8 mouse cellular contexts compared by ENCODE assay signal in genomic region chrX:134275715-134276114, GRCm38 (mm10). TPM values are rescaled to one million over a fixed set of nuclear protein-coding genes. Genes with fewer than 3 reads are reported as not detected.
DNase-seq lines count a peak whose midpoint lies in the region; ATAC-seq lines count a peak whose summit lies in the region.

No protein-coding gene starts in this region.

- 0 out of 2 replicates have a peak overlapping the region, but pooled peaks have one; percentile 2 for H3K4me3 ChIP-seq in embryonic facial prominence, embryonic 14.5 days (ENCODE audit: low read depth, low read length)
- no peak overlapping the region for H3K4me3 ChIP-seq in hindbrain, embryonic 16.5 days (ENCODE audit: low read length)
- peak overlapping the region; percentile 60 for H3K4me3 ChIP-seq in liver, embryonic 13.5 days (replicated peaks)

- 31% methylated on average over 6 of the region's 6 CpGs for WGBS in embryonic facial prominence, embryonic 14.5 days
- WGBS in hindbrain, embryonic 16.5 days: 15% methylated on average over 6 of the region's 6 CpGs
- WGBS in liver, embryonic 13.5 days (ENCODE audit: insufficient replicate concordance): 28% methylated on average over 6 of the region's 6 CpGs

- peak; percentile 17 for DNase-seq in embryo, embryonic 10.5 days (ENCODE audit: low spot score)
- no peak for DNase-seq in embryo, embryonic 10 days (ENCODE audit: low spot score)
- peak; percentile 15 for DNase-seq in A20 (ENCODE audit: low read depth, low spot score)
- DNase-seq in embryonic facial prominence, embryonic 14.5 days (ENCODE audit: low spot score): peak; percentile 72
- DNase-seq in liver, embryonic 13.5 days: no peak
- no peak for DNase-seq in left cerebral cortex, adult 9 months (ENCODE audit: low spot score in 2 of 2)
- no peak for DNase-seq in spleen, postnatal 14 days (ENCODE audit: low spot score in 2 of 2)

- H3K9ac ChIP-seq in embryonic facial prominence, embryonic 14.5 days (ENCODE audit: low read depth, low read length): no peak overlapping the region
- no peak overlapping the region for H3K9ac ChIP-seq in hindbrain, embryonic 16.5 days (ENCODE audit: low read depth, low read length)
- 0 out of 2 replicates have a peak overlapping the region, but pooled peaks have one; percentile 62 for H3K9ac ChIP-seq in liver, embryonic 13.5 days

- H3K27ac ChIP-seq in embryonic facial prominence, embryonic 14.5 days (replicated peaks; ENCODE audit: low read depth, low read length): no peak overlapping the region
- H3K27ac ChIP-seq in hindbrain, embryonic 16.5 days (ENCODE audit: low read depth, low read length): no peak overlapping the region
- 0 out of 2 replicates have a peak overlapping the region, but pooled peaks have one; percentile 55 for H3K27ac ChIP-seq in liver, embryonic 13.5 days

- ATAC-seq in embryonic facial prominence, embryonic 14.5 days (ENCODE audit: low read depth): peak; percentile 21; the same call in 1 of the 2 replicates
- ATAC-seq in hindbrain, embryonic 16.5 days: no peak
- no peak for ATAC-seq in liver, embryonic 13.5 days (ENCODE audit: low read depth)

- no peaks in the 10 kb centered on the region for H3K27me3 ChIP-seq in embryonic facial prominence, embryonic 14.5 days (replicated peaks; ENCODE audit: control insufficient read depth, insufficient read depth, low read length)
- H3K27me3 ChIP-seq in hindbrain, embryonic 16.5 days (replicated peaks; ENCODE audit: control insufficient read depth, insufficient read depth, low read length): no peaks in the 10 kb centered on the region; the same call in 1 of the 2 replicates
- H3K27me3 ChIP-seq in liver, embryonic 13.5 days: no peaks in the 10 kb centered on the region

- no peaks in the 10 kb centered on the region for H3K4me1 ChIP-seq in embryonic facial prominence, embryonic 14.5 days (ENCODE audit: control insufficient read depth, insufficient read depth, low read length)
- no peaks in the 10 kb centered on the region for H3K4me1 ChIP-seq in hindbrain, embryonic 16.5 days (ENCODE audit: control insufficient read depth, insufficient read depth, low read depth, low read length)
- H3K4me1 ChIP-seq in liver, embryonic 13.5 days (replicated peaks): peaks cover 4% of the 10 kb centered on the region; the same call in 1 of the 2 replicates

- H3K36me3 ChIP-seq in embryonic facial prominence, embryonic 14.5 days (ENCODE audit: control insufficient read depth, insufficient read depth, low read length): no peaks in the 10 kb centered on the region
- no peaks in the 10 kb centered on the region for H3K36me3 ChIP-seq in hindbrain, embryonic 16.5 days (ENCODE audit: control insufficient read depth, insufficient read depth, low read length)
- H3K36me3 ChIP-seq in liver, embryonic 13.5 days: no peaks in the 10 kb centered on the region

- H3K4me2 ChIP-seq in embryonic facial prominence, embryonic 14.5 days (ENCODE audit: low read depth, low read length): peak overlapping the region; percentile 54
- H3K4me2 ChIP-seq in hindbrain, embryonic 16.5 days (ENCODE audit: low read length): peak overlapping the region; percentile 17
- H3K4me2 ChIP-seq in liver, embryonic 13.5 days: peak overlapping the region; percentile 64

- H3K9me3 ChIP-seq in embryonic facial prominence, embryonic 14.5 days (ENCODE audit: control insufficient read depth, low read length): no peaks in the 10 kb centered on the region
- no peaks in the 10 kb centered on the region for H3K9me3 ChIP-seq in hindbrain, embryonic 16.5 days (ENCODE audit: control insufficient read depth, low read length)
- H3K9me3 ChIP-seq in liver, embryonic 13.5 days (replicated peaks): no peaks in the 10 kb centered on the region

RNA-seq across cellular contexts. Expression of gene Trmt2b, which starts 1.1 kb away (rescaled TPM):
- polyA plus RNA-seq in embryonic facial prominence, embryonic 14.5 days (2014; fragmentation: Nextera tagmentation; extraction: Ambion mirVana): 18.9 and 19.0 TPM in 2 replicates
- 7.5 and 8.2 TPM in 2 replicates for polyA plus RNA-seq in hindbrain, embryonic 16.5 days (2015; fragmentation: Nextera tagmentation; extraction: Ambion mirVana)
- polyA plus RNA-seq in liver, embryonic 13.5 days (2015; fragmentation: Nextera tagmentation; extraction: Ambion mirVana): 8.7 and 10.6 TPM in 2 replicates

RNA-seq across cellular contexts. Expression of gene Tmem35a, which starts 19.3 kb away (rescaled TPM):
- polyA plus RNA-seq in embryonic facial prominence, embryonic 14.5 days (2014; fragmentation: Nextera tagmentation; extraction: Ambion mirVana): 8.6 and 9.0 TPM in 2 replicates
- polyA plus RNA-seq in hindbrain, embryonic 16.5 days (2015; fragmentation: Nextera tagmentation; extraction: Ambion mirVana): 117 and 126 TPM in 2 replicates
- 0.47 and 1.0 TPM in 2 replicates for polyA plus RNA-seq in liver, embryonic 13.5 days (2015; fragmentation: Nextera tagmentation; extraction: Ambion mirVana)

RNA-seq across cellular contexts. Expression of gene Cenpi, which starts 32.2 kb away (rescaled TPM):
- 27.1 and 30.4 TPM in 2 replicates for polyA plus RNA-seq in embryonic facial prominence, embryonic 14.5 days (2014; fragmentation: Nextera tagmentation; extraction: Ambion mirVana)
- 6.9 and 7.7 TPM in 2 replicates for polyA plus RNA-seq in hindbrain, embryonic 16.5 days (2015; fragmentation: Nextera tagmentation; extraction: Ambion mirVana)
- polyA plus RNA-seq in liver, embryonic 13.5 days (2015; fragmentation: Nextera tagmentation; extraction: Ambion mirVana): 24.0 and 27.0 TPM in 2 replicates

RNA-seq across cellular contexts. Expression of gene Nox1, which starts 54.0 kb away (rescaled TPM):
- polyA plus RNA-seq in embryonic facial prominence, embryonic 14.5 days (2014; fragmentation: Nextera tagmentation; extraction: Ambion mirVana): 0.09 and 0.10 TPM in 2 replicates
- polyA plus RNA-seq in hindbrain, embryonic 16.5 days (2015; fragmentation: Nextera tagmentation; extraction: Ambion mirVana): 0.15 and 0.36 TPM in 2 replicates
- polyA plus RNA-seq in liver, embryonic 13.5 days (2015; fragmentation: Nextera tagmentation; extraction: Ambion mirVana): not detected in 2 replicates

Comparison
In these comparisons a context has a peak if more than half of its experiments do, and no peak if none do; other contexts are left out.
1. DNase-seq: peak in embryo, embryonic 10.5 days (single experiment), A20 (single experiment) and embryonic facial prominence, embryonic 14.5 days (single experiment); none in embryo, embryonic 10 days (single experiment), liver, embryonic 13.5 days (single experiment), left cerebral cortex, adult 9 months (0 of 2) and spleen, postnatal 14 days (0 of 2).
2. RNA of gene Tmem35a, which starts 19.3 kb away (polyA plus RNA-seq): 117 to 126 TPM in hindbrain, embryonic 16.5 days; 8.6 to 9.0 TPM in embryonic facial prominence, embryonic 14.5 days and 0.47 to 1.0 TPM in liver, embryonic 13.5 days; every median in the first group is over 10 times any median in the second.
3. Peak in every context shown above with its lines, with median percentiles within 50 percentile points of each other: H3K4me2 ChIP-seq.